Mouse (Mus musculus) cerebellum, adult (tissue): ENCODE measurements around the gene Cadps.

ENCODE experiments used
- ATAC-seq: cut with Nextera tagmentation; 2 replicates; pipeline ENCODE4 v1.9.2; 2017; ENCODE audit warnings: mild to moderate bottlenecking, moderate library complexity, mixed read lengths; ENCODE audit not compliant: insufficient number of reproducible peaks, low FRiP score, low TSS enrichment

The Cadps gene

DNA sequence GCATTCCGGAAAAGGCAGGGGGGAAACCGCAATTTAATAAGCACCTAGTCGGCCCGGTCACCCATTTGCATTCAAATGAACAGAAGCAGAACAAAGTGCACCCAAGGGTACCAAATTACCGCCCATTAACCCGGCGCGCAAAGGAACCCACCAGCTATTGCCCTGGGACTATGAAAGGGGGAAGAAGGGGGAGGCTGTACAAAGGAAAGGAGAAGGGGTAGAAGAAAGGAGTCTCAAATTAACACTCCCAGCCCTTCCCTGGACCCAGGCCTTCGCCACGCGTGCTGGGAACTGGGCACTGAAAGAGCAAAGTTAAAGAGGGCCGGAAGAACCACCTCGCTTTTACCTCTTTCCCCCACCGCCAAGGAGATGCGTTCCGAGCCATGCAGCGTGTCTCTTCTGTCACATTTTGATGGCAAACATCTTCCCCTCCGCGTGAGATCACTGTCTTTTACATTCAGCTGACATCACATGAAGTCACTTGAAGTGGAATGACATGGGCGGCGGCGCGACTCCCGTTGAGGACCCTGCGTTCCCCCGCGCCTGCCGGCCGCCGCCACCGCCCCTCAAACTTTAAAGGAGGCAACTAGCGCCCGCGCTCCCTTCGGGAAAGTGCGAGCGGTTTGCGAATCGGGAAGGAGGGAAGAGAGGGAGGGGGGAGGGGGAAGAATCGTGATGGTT, 477.5 kb downstream of the Cadps start:
- ATAC-seq: no peak

- no peak for ATAC-seq
Observed at GRCm38 (mm10) chr14:12344746-12345240, 478.1 kb downstream of the Cadps start.

- no peak for ATAC-seq
Observed at GRCm38 (mm10) chr14:12344061-12344745, 478.7 kb downstream of the Cadps start.

GRCm38 (mm10) chr14:12343451-12343941, 479.4 kb downstream of the Cadps start:
- ATAC-seq: no peak

- ATAC-seq: no peak
Observed at GRCm38 (mm10) chr14:12342458-12343131, 480.3 kb downstream of the Cadps start.

DNA sequence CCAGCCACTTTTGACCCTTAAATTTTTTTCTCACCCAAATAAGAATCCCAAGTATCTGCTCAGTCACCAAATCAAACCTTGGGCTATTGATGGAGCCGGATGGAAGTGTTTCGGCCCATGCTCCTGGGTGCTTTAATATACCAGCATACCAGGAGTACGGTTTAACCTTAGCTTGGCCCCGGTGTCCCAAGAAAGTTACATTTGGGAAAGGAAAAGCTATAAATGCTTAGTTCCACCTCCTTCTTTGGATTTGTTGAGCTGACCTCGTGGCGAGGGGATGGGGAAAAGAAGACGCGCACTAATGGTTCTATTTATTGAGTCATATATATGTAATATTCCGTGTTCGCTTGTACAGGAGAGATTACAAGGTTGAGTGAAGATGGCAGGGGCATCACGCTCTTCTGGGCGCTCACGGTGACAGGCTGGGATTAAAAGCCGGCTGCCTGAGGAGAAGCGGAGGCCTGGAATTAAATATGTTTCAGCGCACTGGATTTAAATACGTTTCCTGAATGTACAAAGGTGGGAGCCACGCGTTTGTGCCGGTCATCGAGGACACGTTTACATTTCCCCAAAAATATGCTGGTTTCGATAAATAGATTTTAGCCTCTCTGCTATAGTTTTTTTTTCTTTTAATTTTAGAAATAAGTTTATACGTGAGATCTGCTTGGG, 481.0 kb downstream of the Cadps start:
- ATAC-seq: no peak

DNA sequence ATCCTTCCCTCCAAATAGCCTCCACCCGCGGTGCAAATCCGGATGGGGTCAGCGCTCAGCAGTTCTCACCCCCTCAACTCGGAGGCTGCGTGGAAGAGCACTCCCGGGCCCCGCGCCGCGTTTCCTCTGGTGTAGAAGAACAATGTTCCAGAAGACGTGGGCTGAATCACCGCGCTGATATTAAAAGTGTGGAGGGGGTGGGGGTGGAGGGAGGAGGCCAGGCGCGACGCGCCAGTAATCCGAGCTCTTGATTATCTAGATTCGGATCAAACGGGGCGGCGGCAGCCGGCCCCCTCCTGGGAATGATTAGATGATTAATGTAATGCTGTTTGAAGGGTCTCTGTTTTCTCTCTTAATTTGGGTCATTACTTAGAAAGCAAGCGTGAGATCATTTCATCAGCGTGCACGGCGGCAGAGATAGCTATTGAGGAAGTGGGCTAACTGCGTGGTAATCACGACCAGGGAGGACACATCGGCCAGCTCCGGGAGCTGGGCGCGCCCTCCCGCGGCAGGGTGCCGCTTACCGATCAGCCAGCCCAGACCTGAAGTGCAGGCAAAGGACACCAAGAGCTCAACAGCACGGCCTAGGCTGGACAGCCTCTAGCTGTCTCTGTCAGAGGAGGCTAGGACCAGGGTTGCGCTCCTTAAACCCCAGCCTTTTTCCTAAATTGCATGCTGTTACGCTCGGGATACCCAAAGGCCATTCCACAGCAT, 481.6 kb downstream of the Cadps start:
- no peak for ATAC-seq

DNA sequence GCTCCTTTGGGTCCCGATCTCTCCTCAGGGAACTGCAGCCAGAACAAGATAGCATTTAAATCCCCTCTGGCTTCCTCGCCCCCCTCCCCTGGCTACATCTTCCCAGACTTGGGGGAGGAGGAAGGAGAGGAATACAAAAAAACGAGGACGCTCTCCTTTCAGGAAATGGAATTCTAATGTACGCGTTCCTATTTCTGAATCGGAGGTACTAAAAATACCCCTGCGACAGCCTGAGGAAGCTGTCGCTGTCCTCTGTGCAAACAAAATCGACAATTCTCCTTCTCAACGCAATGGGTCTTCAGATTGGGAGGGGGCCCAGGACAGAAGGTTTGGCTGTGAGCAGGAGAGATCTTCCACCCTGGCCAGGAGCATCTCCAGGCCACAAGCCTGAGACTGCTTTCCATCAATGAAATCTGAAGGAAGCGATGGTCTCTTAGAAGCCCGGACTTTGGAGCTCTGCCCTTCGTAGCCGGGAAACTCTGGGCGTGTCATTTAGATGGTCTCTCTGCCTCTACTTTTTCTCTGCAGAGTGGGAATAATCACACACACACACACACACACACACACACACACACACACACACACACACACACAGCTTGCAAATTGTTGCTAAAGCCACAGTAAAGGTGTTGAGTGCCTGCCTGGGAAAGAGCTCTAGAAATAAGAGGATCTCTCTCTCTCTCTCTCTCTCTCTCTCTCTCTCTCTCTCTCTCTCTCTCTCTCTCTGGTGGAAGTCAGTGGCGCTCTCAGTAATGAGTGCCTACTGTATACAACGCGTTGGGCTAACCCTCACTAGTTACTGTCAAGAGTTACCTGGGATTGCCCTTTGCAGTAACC, 482.4 kb downstream of the Cadps start:
- ATAC-seq: no peak

- ATAC-seq: no peak
Observed at GRCm38 (mm10) chr14:12338811-12339565, 483.9 kb downstream of the Cadps start.

DNA sequence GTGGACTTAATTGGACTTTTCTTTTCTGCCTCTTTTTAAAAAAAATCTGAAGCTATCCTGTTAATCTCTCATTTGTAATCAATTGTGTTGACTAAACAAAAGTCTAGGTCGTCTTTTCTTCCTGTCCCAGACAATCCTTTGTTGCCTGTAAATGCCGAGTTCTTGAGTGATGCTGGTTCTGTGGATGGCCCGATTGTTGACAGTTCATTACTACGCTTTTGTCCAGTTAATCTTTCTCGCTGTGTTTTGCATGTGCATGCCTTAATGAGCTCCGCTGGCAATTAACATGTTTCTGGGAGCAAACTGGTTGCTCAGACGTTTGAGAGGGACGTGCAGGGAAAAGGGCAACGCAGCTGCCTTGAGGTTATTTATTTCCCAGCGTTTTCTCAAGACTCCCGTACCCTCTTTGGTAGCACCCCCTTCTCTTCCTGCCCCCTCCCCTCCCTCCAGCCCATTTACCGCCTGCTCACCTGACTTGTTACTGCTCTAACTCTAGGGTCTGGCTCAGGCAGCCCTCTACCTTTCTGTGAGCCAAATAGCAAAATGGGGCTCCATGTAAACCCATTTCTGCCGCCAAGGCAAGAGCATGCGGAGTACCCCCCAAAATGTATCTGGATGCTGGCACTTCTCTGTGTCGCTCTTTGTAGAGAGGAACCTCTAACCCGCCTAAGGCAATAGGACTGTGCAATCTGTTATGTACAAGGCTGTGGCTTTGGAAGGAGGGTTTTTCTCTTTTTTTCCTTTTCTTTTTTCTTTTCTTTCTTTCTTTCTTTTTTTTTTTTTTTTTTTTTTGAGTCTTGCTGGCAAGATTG, 484.7 kb downstream of the Cadps start:
- no peak for ATAC-seq

DNA sequence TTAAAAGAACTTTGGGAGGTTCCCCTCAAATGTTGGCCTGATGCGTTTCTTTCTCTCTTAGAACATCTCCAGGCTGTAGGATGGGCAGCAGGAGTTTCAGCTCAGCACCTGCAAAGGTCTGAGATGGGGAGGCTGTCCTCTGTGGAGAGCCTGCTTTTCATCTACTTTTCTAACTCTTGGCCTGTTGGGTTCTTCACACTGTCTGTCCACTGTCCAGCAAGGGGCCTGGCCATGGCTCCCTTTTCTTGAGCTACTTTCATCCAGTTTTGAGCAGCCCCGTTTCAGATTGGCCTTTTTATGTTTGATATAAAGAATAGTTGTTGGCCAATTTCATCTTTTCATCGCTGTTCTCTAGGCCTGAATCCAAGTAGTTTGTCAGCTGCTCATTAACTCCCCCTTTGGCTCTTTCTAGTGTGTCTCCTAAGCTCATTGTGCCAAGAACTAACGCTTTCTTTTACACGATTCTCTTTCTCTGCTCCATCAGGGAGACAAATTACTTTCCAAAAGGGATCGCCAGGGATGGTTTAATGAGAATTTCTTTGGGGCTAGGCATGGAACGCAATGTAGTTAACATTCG, 485.4 kb downstream of the Cadps start:
- ATAC-seq: no peak

DNA sequence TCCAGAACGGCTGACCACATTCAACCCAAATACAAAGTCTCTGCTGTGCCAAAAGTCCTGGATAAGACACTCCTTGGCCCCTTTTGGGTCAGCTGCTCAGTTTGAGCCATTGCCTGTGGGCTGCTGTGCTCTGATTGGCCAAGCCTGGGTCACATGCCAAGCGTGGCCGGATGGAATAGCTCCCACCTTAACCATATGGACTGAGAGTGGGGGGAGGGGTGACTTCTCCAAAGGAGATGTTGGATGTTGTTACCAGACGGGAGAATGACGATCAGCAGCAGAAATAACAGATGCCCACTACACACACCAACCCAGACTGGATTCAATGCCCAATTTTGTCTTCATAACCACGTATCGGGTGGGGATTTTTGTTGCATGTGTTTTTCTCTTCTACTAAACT, 488.0 kb downstream of the Cadps start:
- ATAC-seq: no peak

- ATAC-seq: no peak
Observed at GRCm38 (mm10) chr14:12333622-12334021, 489.3 kb downstream of the Cadps start.
